Mouse (Mus musculus) myocyte (in vitro differentiated cells): ENCODE data around the gene Olfr1012. TPM values are rescaled to one million over a fixed set of nuclear protein-coding genes. Genes with fewer than 3 reads are reported as not detected.

Experiments used
- H3K27me3 ChIP-seq: one replicate; pipeline ENCODE4 v1.6.1; 2011; ENCODE audit not compliant: control insufficient read depth, insufficient read depth, insufficient read length
- H3K36me3 ChIP-seq: one replicate; pipeline ENCODE4 v1.6.1; 2011; ENCODE audit not compliant: control insufficient read depth, insufficient read depth
- H3K4me2 ChIP-seq: one replicate; pipeline ENCODE4 v1.6.1; 2011; ENCODE audit warnings: low read depth, control low read depth
- H3K4me3 ChIP-seq: one replicate; pipeline ENCODE4 v1.5.1; 2011; ENCODE audit warnings: mild to moderate bottlenecking, control low read depth, moderate library complexity
- H3K79me2 ChIP-seq: one replicate; pipeline ENCODE4 v1.6.1; 2011; ENCODE audit not compliant: control insufficient read depth, insufficient read depth
- H3ac ChIP-seq: one replicate; pipeline ENCODE4 v1.6.1; 2011; ENCODE audit not compliant: control insufficient read depth, insufficient read length
- CEBPB ChIP-seq: IDR thresholded peaks from 2 replicates; pipeline ENCODE4 v1.6.1; 2011; ENCODE audit warnings: mild to moderate bottlenecking, moderate library complexity; ENCODE audit not compliant: poor library complexity, insufficient read depth, severe bottlenecking
- E2F4 ChIP-seq: IDR thresholded peaks from one replicate; pipeline ENCODE4 v1.6.1; 2011; ENCODE audit warnings: mild to moderate bottlenecking, control low read depth, moderate library complexity; ENCODE audit not compliant: insufficient read depth
- MAX ChIP-seq: IDR thresholded peaks from one replicate; pipeline ENCODE4 v1.6.1; 2011; ENCODE audit warnings: low read depth, mild to moderate bottlenecking, control low read depth
- MYOD1 ChIP-seq, 3 experiments: IDR thresholded peaks; one replicate each; pipeline ENCODE4 v1.6.1; 2011; ENCODE audit warnings: control low read depth in 2 of 3, low read depth in 2 of 3, mild to moderate bottlenecking in 2 of 3, moderate library complexity in 1 of 3; ENCODE audit not compliant: insufficient read length in 2 of 3, control insufficient read depth in 1 of 3
- MYOG ChIP-seq, 3 experiments: IDR thresholded peaks; one replicate each; pipeline ENCODE4 v1.6.1; 2011; ENCODE audit warnings: control low read depth in 2 of 3, low read depth in 2 of 3, mild to moderate bottlenecking in 2 of 3; ENCODE audit not compliant: insufficient read length in 2 of 3, control insufficient read depth in 1 of 3, insufficient read depth in 1 of 3
- POLR2A ChIP-seq: IDR thresholded peaks from one replicate; pipeline ENCODE4 v1.6.1; 2011; ENCODE audit warnings: low read depth, mild to moderate bottlenecking, control low read depth, moderate library complexity; ENCODE audit not compliant: insufficient read length
- POLR2AphosphoS2 ChIP-seq: IDR thresholded peaks from one replicate; pipeline ENCODE4 v1.6.1; 2011; ENCODE audit warnings: low read depth, control low read depth; ENCODE audit not compliant: insufficient read length
- REST ChIP-seq: IDR thresholded peaks from one replicate; pipeline ENCODE4 v1.6.1; 2011; ENCODE audit warnings: mild to moderate bottlenecking, control low read depth, moderate library complexity; ENCODE audit not compliant: insufficient read depth, insufficient read length
- SRF ChIP-seq: IDR thresholded peaks from one replicate; pipeline ENCODE4 v1.6.1; 2011; ENCODE audit warnings: low read depth; ENCODE audit not compliant: control insufficient read depth, insufficient read length
- TCF12 ChIP-seq: IDR thresholded peaks from one replicate; pipeline ENCODE4 v1.6.1; 2011; ENCODE audit warnings: mild to moderate bottlenecking, control low read depth; ENCODE audit not compliant: poor library complexity, insufficient read depth, severe bottlenecking
- TCF3 ChIP-seq: IDR thresholded peaks from one replicate; pipeline ENCODE4 v1.6.1; 2011; ENCODE audit warnings: low read depth, control low read depth; ENCODE audit not compliant: insufficient read length
- USF1 ChIP-seq: IDR thresholded peaks from one replicate; pipeline ENCODE4 v1.6.1; 2011; ENCODE audit warnings: low read depth, mild to moderate bottlenecking, control low read depth, moderate library complexity
- polyA plus RNA-seq: library from polyadenylated mRNA; unstranded; fragments of >200 nt; fragmentation: generic; extraction: Trizol; gene quantifications from one replicate; pipeline ENCODE4 v1.2.1, GENCODE M21; 2012; ENCODE audit warnings: missing spikeins

The Olfr1012 gene
- polyA plus RNA-seq, 1 experiment = not detected

- TF ChIP-seq USF1 (no peak), POLR2AphosphoS2 (no peak)
- no peaks in the 10 kb centered on the region for H3K27me3 ChIP-seq
- H3ac ChIP-seq = no peak within 1 kb of the TSS
- H3K36me3 ChIP-seq = no peaks in the 10 kb centered on the region
- H3K4me2 ChIP-seq = no peak within 1 kb of the TSS
- H3K4me3 ChIP-seq = no peak within 1 kb of the TSS
- H3K79me2 ChIP-seq = no peaks in the 10 kb centered on the region
Observed at GRCm38 (mm10) chr2:85772413-85772812, 9.8 kb upstream of the Olfr1012 start, which contains the start of gene Olfr1014. TSS of gene Olfr1014 (plus strand) at chr2:85772713.

- Histone ChIP-seq H3K27me3 (no peaks in the 10 kb centered on the region), H3K4me3 (no peak within 1 kb of the TSS)
- no peak for TF ChIP-seq CEBPB
- no peak for TF ChIP-seq REST
- no peak for TF ChIP-seq POLR2A
- no peak for TF ChIP-seq TCF12
- no peak for TF ChIP-seq MYOD1 (IDR thresholded peaks at IDR 0.05; ENCODE audit: control insufficient read depth in 1 of 3, insufficient read length in 2 of 3, low read depth in 2 of 3)
- TF ChIP-seq POLR2AphosphoS2 = no peak
- no peak for TF ChIP-seq MAX
- TF ChIP-seq MYOG (IDR thresholded peaks at IDR 0.05; ENCODE audit: control insufficient read depth in 1 of 3, insufficient read depth in 1 of 3, insufficient read length in 2 of 3, low read depth in 2 of 3) = no peak
Observed at GRCm38 (mm10) chr2:85766798-85767197, 4.2 kb upstream of the Olfr1012 start, which contains the start of gene Olfr1013. TSS of gene Olfr1013 (plus strand) at chr2:85767098.

GRCm38 (mm10) chr2:85753822-85754221, 8.7 kb downstream of the Olfr1012 start:
- Histone ChIP-seq H3K4me3 (no peak overlapping the region), H3K27me3 (no peaks in the 10 kb centered on the region), H3K36me3 (no peaks in the 10 kb centered on the region), H3K79me2 (no peaks in the 10 kb centered on the region), H3ac (no peak overlapping the region), H3K4me2 (no peak overlapping the region)
- TF ChIP-seq TCF12 (no peak), POLR2AphosphoS2 (no peak), MYOG (IDR thresholded peaks at IDR 0.05; ENCODE audit: control insufficient read depth in 1 of 3, insufficient read depth in 1 of 3, insufficient read length in 2 of 3, low read depth in 2 of 3) (no peak), POLR2A (no peak), MAX (no peak), USF1 (no peak), MYOD1 (IDR thresholded peaks at IDR 0.05; ENCODE audit: control insufficient read depth in 1 of 3, insufficient read length in 2 of 3, low read depth in 2 of 3) (no peak), REST (no peak), TCF3 (no peak)

More at GRCm38 (mm10) chr2:85766798-85767197, 4.2 kb upstream of the Olfr1012 start, which contains the start of gene Olfr1013:
- no peak within 1 kb of the TSS for H3K4me2 ChIP-seq
- H3K79me2 ChIP-seq = no peaks in the 10 kb centered on the region
- H3ac ChIP-seq = no peak within 1 kb of the TSS
- H3K36me3 ChIP-seq = no peaks in the 10 kb centered on the region

- Histone ChIP-seq H3K4me2 (peak overlapping the region; percentile 59), H3K79me2 (no peaks in the 10 kb centered on the region), H3ac (no peak overlapping the region), H3K36me3 (no peaks in the 10 kb centered on the region), H3K4me3 (no peak overlapping the region), H3K27me3 (no peaks in the 10 kb centered on the region)
- TF ChIP-seq CEBPB (no peak), USF1 (no peak), E2F4 (no peak), TCF12 (no peak), REST (no peak), MYOD1 (IDR thresholded peaks at IDR 0.05; ENCODE audit: control insufficient read depth in 1 of 3, insufficient read length in 2 of 3, low read depth in 2 of 3) (no peak), MAX (no peak), POLR2AphosphoS2 (no peak), MYOG (IDR thresholded peaks at IDR 0.05; ENCODE audit: control insufficient read depth in 1 of 3, insufficient read depth in 1 of 3, insufficient read length in 2 of 3, low read depth in 2 of 3) (no peak), SRF (no peak), POLR2A (no peak), TCF3 (no peak)
Observed at GRCm38 (mm10) chr2:85725793-85726192, 36.8 kb downstream of the Olfr1012 start.

GRCm38 (mm10) chr2:85715119-85715518, 47.4 kb downstream of the Olfr1012 start, which contains the start of gene Olfr1009:
TSS of gene Olfr1009 (plus strand) at chr2:85715419.
- Histone ChIP-seq H3K4me2 (no peak within 1 kb of the TSS), H3K79me2 (no peaks in the 10 kb centered on the region), H3ac (no peak within 1 kb of the TSS), H3K27me3 (no peaks in the 10 kb centered on the region), H3K36me3 (no peaks in the 10 kb centered on the region), H3K4me3 (no peak within 1 kb of the TSS)
- no peak for TF ChIP-seq POLR2AphosphoS2
- no peak for TF ChIP-seq CEBPB
- TF ChIP-seq USF1 = no peak
- no peak for TF ChIP-seq POLR2A
- no peak for TF ChIP-seq MAX
- no peak for TF ChIP-seq E2F4
- no peak for TF ChIP-seq MYOG (IDR thresholded peaks at IDR 0.05; ENCODE audit: control insufficient read depth in 1 of 3, insufficient read depth in 1 of 3, insufficient read length in 2 of 3, low read depth in 2 of 3)
- TF ChIP-seq SRF = no peak
- no peak for TF ChIP-seq MYOD1 (IDR thresholded peaks at IDR 0.05; ENCODE audit: control insufficient read depth in 1 of 3, insufficient read length in 2 of 3, low read depth in 2 of 3)
- no peak for TF ChIP-seq REST
- no peak for TF ChIP-seq TCF3
- TF ChIP-seq TCF12 = no peak
